Mouse (Mus musculus) CH12.LX (cell line): Measurements from ENCODE around the gene Mrgpre. TPM values are rescaled to one million over a fixed set of nuclear protein-coding genes. Genes with fewer than 3 reads are reported as not detected.

ENCODE experiments used
- DNase-seq: peaks from one replicate; pipeline ENCODE4 v3.0.0-alpha.2; 2013; ENCODE audit errors: extremely low read depth
- H3K27ac ChIP-seq: 2 replicates; pipeline ENCODE4 v1.5.1; 2012; ENCODE audit warnings: low read depth, mild to moderate bottlenecking, control low read depth, moderate library complexity; ENCODE audit not compliant: insufficient read depth
- H3K27me3 ChIP-seq: replicated peaks from 2 replicates; pipeline ENCODE3; 2012; ENCODE audit warnings: inconsistent platforms
- H3K36me3 ChIP-seq, 2 experiments: replicated peaks in 1 of 2; 2 replicates each; pipeline versions ENCODE3 to v1.6.1; 2012; ENCODE audit warnings: inconsistent platforms in 1 of 2, low read length in 1 of 2, mild to moderate bottlenecking in 1 of 2, mixed read lengths in 1 of 2, moderate library complexity in 1 of 2; ENCODE audit not compliant: control insufficient read depth in 1 of 2, insufficient read depth in 1 of 2
- H3K4me1 ChIP-seq, 2 experiments: 2 replicates each; pipeline ENCODE4 v1.6.1; 2012; ENCODE audit warnings: inconsistent platforms in 1 of 2, moderate library complexity in 1 of 2; ENCODE audit not compliant: insufficient read depth in 2 of 2, control insufficient read depth in 1 of 2
- H3K4me2 ChIP-seq: 2 replicates; pipeline ENCODE4 v1.6.1; 2012; ENCODE audit warnings: low read depth, mild to moderate bottlenecking, control low read depth; ENCODE audit not compliant: poor library complexity, insufficient read depth, severe bottlenecking
- H3K4me3 ChIP-seq, 3 experiments: fragments of 150-350 bp in 1 of 3; sonication (generic) in 1 of 3; replicated peaks in 1 of 3; 2 replicates each; pipeline versions ENCODE3 to v1.5.1; 2011 to 2012; ENCODE audit warnings: low read depth in 2 of 3, low read length in 2 of 3, mild to moderate bottlenecking in 2 of 3, moderate library complexity in 2 of 3, control low read depth in 1 of 3, improper control_type of control experiment in 1 of 3, inconsistent platforms in 1 of 3, mixed read lengths in 1 of 3; ENCODE audit not compliant: poor library complexity in 1 of 3
- H3K79me2 ChIP-seq: replicated peaks from 2 replicates; pipeline ENCODE4 v1.6.1; 2012; ENCODE audit warnings: mild to moderate bottlenecking, moderate library complexity; ENCODE audit not compliant: control insufficient read depth, poor library complexity, insufficient read depth, severe bottlenecking; ENCODE audit errors: extremely low read depth
- H3K9ac ChIP-seq: 2 replicates; pipeline ENCODE4 v1.6.1; 2012; ENCODE audit warnings: low read depth, mild to moderate bottlenecking, control low read depth, moderate library complexity; ENCODE audit not compliant: insufficient read depth
- H3K9me3 ChIP-seq: replicated peaks from 2 replicates; pipeline ENCODE3; 2012; ENCODE audit warnings: low read length, inconsistent platforms, mixed read lengths
- CHD2 ChIP-seq: IDR thresholded peaks from 2 replicates; pipeline ENCODE4 v1.6.1; 2011; ENCODE audit warnings: low read length, improper control_type of control experiment
- CTCF ChIP-seq, 2 experiments: IDR thresholded peaks in 1 of 2; conservative IDR thresholded peaks in 1 of 2; 2 replicates each; pipeline ENCODE4 v1.5.1; 2011 to 2012; ENCODE audit warnings: low read depth in 2 of 2, low read length in 2 of 2, improper control_type of control experiment in 1 of 2, inconsistent platforms in 1 of 2, mild to moderate bottlenecking in 1 of 2, moderate library complexity in 1 of 2
- ETS1 ChIP-seq: conservative IDR thresholded peaks from 2 replicates; pipeline ENCODE4 v1.6.1; 2012; ENCODE audit warnings: low read depth, mild to moderate bottlenecking, inconsistent platforms, low read length, improper control_type of control experiment, moderate library complexity
- GABPA ChIP-seq: IDR thresholded peaks from 2 replicates; pipeline ENCODE4 v1.6.1; 2012; ENCODE audit warnings: low read depth, low read length, improper control_type of control experiment, inconsistent platforms; ENCODE audit not compliant: insufficient replicate concordance
- HCFC1 ChIP-seq: IDR thresholded peaks from 2 replicates; pipeline ENCODE4 v1.6.1; 2012; ENCODE audit warnings: low read depth, mild to moderate bottlenecking, inconsistent platforms, low read length, improper control_type of control experiment
- IRF4 ChIP-seq: IDR thresholded peaks from 2 replicates; pipeline ENCODE4 v1.6.1; 2014; ENCODE audit warnings: low read depth, mild to moderate bottlenecking, inconsistent platforms, low read length, improper control_type of control experiment
- JUN ChIP-seq: IDR thresholded peaks from 2 replicates; pipeline ENCODE4 v1.6.1; 2011; ENCODE audit warnings: low read depth, mild to moderate bottlenecking, low read length, improper control_type of control experiment, moderate library complexity; ENCODE audit not compliant: insufficient read depth
- KAT2A ChIP-seq: IDR thresholded peaks from 2 replicates; pipeline ENCODE4 v1.6.1; 2012; ENCODE audit warnings: low read length, improper control_type of control experiment, inconsistent platforms; ENCODE audit not compliant: insufficient replicate concordance
- MAFK ChIP-seq: IDR thresholded peaks from 2 replicates; pipeline ENCODE4 v1.6.1; 2011; ENCODE audit warnings: low read length, improper control_type of control experiment; ENCODE audit not compliant: insufficient replicate concordance
- MAX ChIP-seq: IDR thresholded peaks from 2 replicates; pipeline ENCODE4 v1.6.1; 2011; ENCODE audit warnings: low read length, improper control_type of control experiment
- MEF2A ChIP-seq: IDR thresholded peaks from 2 replicates; pipeline ENCODE4 v1.6.1; 2014; ENCODE audit warnings: low read depth, mild to moderate bottlenecking, inconsistent platforms, low read length, improper control_type of control experiment, borderline replicate concordance
- NRF1 ChIP-seq: IDR thresholded peaks from 2 replicates; pipeline ENCODE4 v1.6.1; 2014; ENCODE audit warnings: low read depth, mild to moderate bottlenecking, inconsistent platforms, low read length, improper control_type of control experiment, moderate library complexity
- PAX5 ChIP-seq: IDR thresholded peaks from 2 replicates; pipeline ENCODE4 v1.6.1; 2012; ENCODE audit warnings: low read length, inconsistent platforms, mixed read lengths
- POLR2AphosphoS2 ChIP-seq: IDR thresholded peaks from 2 replicates; pipeline ENCODE4 v1.6.1; 2011; ENCODE audit warnings: low read depth, low read length, improper control_type of control experiment
- RAD21 ChIP-seq: IDR thresholded peaks from 2 replicates; pipeline ENCODE4 v1.6.1; 2011; ENCODE audit warnings: low read depth, mild to moderate bottlenecking, low read length, improper control_type of control experiment, moderate library complexity
- RCOR1 ChIP-seq: conservative IDR thresholded peaks from 2 replicates; pipeline ENCODE4 v1.6.1; 2012; ENCODE audit warnings: low read depth, mild to moderate bottlenecking, inconsistent platforms, low read length, improper control_type of control experiment
- SMC3 ChIP-seq: IDR thresholded peaks from 2 replicates; pipeline ENCODE4 v1.6.1; 2011; ENCODE audit warnings: low read depth, low read length, improper control_type of control experiment
- TCF12 ChIP-seq: IDR thresholded peaks from 2 replicates; pipeline ENCODE4 v1.6.1; 2014; ENCODE audit warnings: low read depth, mild to moderate bottlenecking, inconsistent platforms, low read length, improper control_type of control experiment
- USF2 ChIP-seq: conservative IDR thresholded peaks from 2 replicates; pipeline ENCODE4 v1.6.1; 2011; ENCODE audit warnings: low read depth, low read length, improper control_type of control experiment
- ZC3H11A ChIP-seq: IDR thresholded peaks from 2 replicates; pipeline ENCODE4 v1.6.1; 2012; ENCODE audit warnings: low read depth, mild to moderate bottlenecking, inconsistent platforms, low read length, improper control_type of control experiment
- ZMIZ1 ChIP-seq: IDR thresholded peaks from 2 replicates; pipeline ENCODE4 v1.6.1; 2012; ENCODE audit warnings: low read depth, mild to moderate bottlenecking, inconsistent platforms, low read length, improper control_type of control experiment
- dilution Hi-C: fragments of 300-500 bp; cut with MboI; formaldehyde crosslinking; loops from 2 replicates; pipeline ENCODE4 v1.14.3; 2020; ENCODE audit warnings: low sequenced_read_pairs; ENCODE audit not compliant: extremely low pct_unique_long_range_greater_than_20kb, extremely low pct_ligation_motif_present
- in situ Hi-C: fragments of 300-500 bp; cut with MboI; formaldehyde crosslinking; loops from 3 replicates; pipeline ENCODE4 v1.14.3; 2019; ENCODE audit warnings: low sequenced_read_pairs, low pct_ligation_motif_present, low pct_unique_long_range_greater_than_20kb, mixed read lengths
- polyA plus RNA-seq: library from polyadenylated mRNA; unstranded; fragments of >175 nt; gene quantifications from 2 replicates; pipeline ENCODE4 v1.2.1, GENCODE M21; 2012; ENCODE audit warnings: low read depth; ENCODE audit not compliant: insufficient read length
- total RNA-seq, 2 experiments: library from RNA; depleted of rRNA; stranded (reverse); fragments of 300-350 nt in 1 of 2; fragments of >200 nt in 1 of 2; gene quantifications; 2 replicates each; pipeline ENCODE4 v1.2.3; 2012 to 2014

Gene Mrgpre
- total and polyA plus RNA-seq, 3 experiments, result 0.68 to 3.5 (median 1.3) TPM

- dilution Hi-C loops, result no loop called here
- Histone ChIP-seq H3K4me1 (no peaks in the 10 kb centered on the region), H3K9me3 (no peaks in the 10 kb centered on the region), H3K27me3 (peaks cover 72% of the 10 kb centered on the region), H3K79me2 (no peaks in the 10 kb centered on the region), H3K9ac (no peak overlapping the region), H3K4me3 (no peak overlapping the region), H3K4me2 (no peak overlapping the region), H3K36me3 (no peaks in the 10 kb centered on the region), H3K27ac (no peak overlapping the region)
- DNase-seq, result peak; percentile 43
- TF ChIP-seq HCFC1 (no peak), SMC3 (peak; percentile 82), RAD21 (peak; percentile 86), NRF1 (0 out of 2 replicates have a peak, but pooled peaks have one; percentile 18), ZC3H11A (peak; percentile 20; the same call in 1 of the 2 replicates), CTCF (conservative IDR thresholded peaks at IDR 0.05 in 1 of 2, IDR thresholded peaks at IDR 0.05 in 1 of 2; ENCODE audit: low read depth in 2 of 2, low read length in 2 of 2) (peak; percentile 89 to 91), MEF2A (no peak)
- in situ Hi-C loops, result loop anchor here (5.0 kb wide), 1 partner anchor 166 kb away; no protein-coding TSS in a partner anchor
These were observed 20.5 kb downstream of the Mrgpre start for GRCm38 (mm10) chr7:143763794-143764193.

- DNase-seq, result no peak
- in situ Hi-C loops, result no loop called here
- no peak overlapping the region for H3K9ac ChIP-seq
- no peaks in the 10 kb centered on the region for H3K9me3 ChIP-seq
- H3K27ac ChIP-seq, result no peak overlapping the region
- H3K4me2 ChIP-seq, result no peak overlapping the region
- peaks cover 6 to 10% of the 10 kb centered on the region in 2 experiments; a peak in 3 of 4 replicates for H3K4me1 ChIP-seq
- H3K27me3 ChIP-seq, result peaks cover 60% of the 10 kb centered on the region
- no peak overlapping the region for H3K4me3 ChIP-seq
- H3K36me3 ChIP-seq, result no peaks in the 10 kb centered on the region
- no peaks in the 10 kb centered on the region for H3K79me2 ChIP-seq
- TF ChIP-seq IRF4 (no peak), MAX (no peak), ETS1 (no peak), ZMIZ1 (no peak), PAX5 (no peak), KAT2A (no peak), HCFC1 (no peak), CHD2 (no peak)
- TF ChIP-seq, all 38 proteins: peak for 0
- dilution Hi-C loops, result no loop called here
These were observed 25.3 kb downstream of the Mrgpre start for GRCm38 (mm10) chr7:143758956-143759355.

- H3K36me3 ChIP-seq, result no peaks in the 10 kb centered on the region
- no peaks in the 10 kb centered on the region for H3K79me2 ChIP-seq
- dilution Hi-C loops, result no loop called here
- H3K4me1 ChIP-seq, result peaks cover 6 to 10% of the 10 kb centered on the region in 2 experiments; a peak in 3 of 4 replicates
- in situ Hi-C loops, result no loop called here
- no peak for TF ChIP-seq CHD2
- TF ChIP-seq POLR2AphosphoS2, result no peak
- TF ChIP-seq ZMIZ1, result no peak
- TF ChIP-seq SMC3, result no peak
- TF ChIP-seq GABPA, result no peak
- TF ChIP-seq JUN, result no peak
- TF ChIP-seq RCOR1, result no peak
- TF ChIP-seq USF2, result no peak
- TF ChIP-seq TCF12, result no peak
- no peak for TF ChIP-seq MAFK
- TF ChIP-seq, all 38 proteins: peak for 0
- no peak overlapping the region for H3K27ac ChIP-seq
- DNase-seq, result no peak
- H3K4me2 ChIP-seq, result peak overlapping the region; percentile 93
- no peaks in the 10 kb centered on the region for H3K9me3 ChIP-seq
- 0 out of 2 replicates have a peak overlapping the region, but pooled peaks have one; percentile 11 for H3K9ac ChIP-seq
- H3K27me3 ChIP-seq, result peaks cover 59% of the 10 kb centered on the region
- peak overlapping the region in 1 of 3 experiments; percentile 47 for H3K4me3 ChIP-seq
These were observed 26.6 kb downstream of the Mrgpre start for GRCm38 (mm10) chr7:143757696-143758095.
